31 mouse cellular contexts compared by ENCODE assay signal in the genomic region with DNA sequence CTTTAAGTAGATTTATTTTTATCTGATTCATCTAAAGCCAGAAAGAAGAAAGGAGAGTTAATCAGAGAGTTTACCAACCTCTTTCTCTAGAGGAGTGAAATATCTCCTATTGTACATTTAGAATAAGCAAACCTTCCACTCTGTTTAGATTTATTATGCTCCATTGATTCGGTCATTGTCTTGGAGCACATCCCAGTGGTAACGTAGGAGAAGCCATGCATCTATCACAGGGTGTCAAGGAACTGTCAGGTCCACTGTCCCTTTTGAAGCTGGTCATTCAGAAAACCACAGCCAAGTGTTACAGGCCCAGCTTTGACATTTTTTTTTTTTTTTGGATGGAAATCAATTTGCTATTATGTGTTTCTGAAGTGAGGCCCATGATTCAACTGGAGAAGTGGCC.
DNase-seq lines count a peak whose midpoint lies in the region; ATAC-seq and TF ChIP-seq lines count a peak whose summit lies in the region.
"Had no signal": no experiment of that assay in that cellular context is flagged by ENCODE, and none has a peak within 500 bp of the region (broad histone marks: within the 10 kb centered on the region; RNA-seq: fewer than 3 reads in every experiment).

No protein-coding gene starts in this region.

- no peak overlapping the region for H3K4me3 ChIP-seq in myocyte
- no peak overlapping the region for H3K4me3 ChIP-seq in hindbrain, embryonic 13.5 days
- H3K4me3 ChIP-seq: embryonic facial prominence, embryonic 10.5 days; embryonic facial prominence, embryonic 15.5 days; forebrain, embryonic 12.5 days; hindbrain, embryonic 12.5 days; megakaryocyte, embryonic 14.5 days; midbrain, embryonic 13.5 days had no signal

- 44% methylated on average over 2 of the region's 2 CpGs for WGBS in hindbrain, embryonic 13.5 days

- H3K4me1 ChIP-seq in hindbrain, embryonic 13.5 days (replicated peaks), result no peaks in the 10 kb centered on the region
- H3K4me1 ChIP-seq: embryonic facial prominence, embryonic 10.5 days; embryonic facial prominence, embryonic 15.5 days; forebrain, embryonic 12.5 days; hindbrain, embryonic 12.5 days; megakaryocyte, embryonic 14.5 days; midbrain, embryonic 13.5 days had no signal

- no peaks in the 10 kb centered on the region for H3K36me3 ChIP-seq in myocyte (ENCODE audit: control insufficient read depth, insufficient read depth)
- H3K36me3 ChIP-seq in hindbrain, embryonic 13.5 days, result no peaks in the 10 kb centered on the region
- H3K36me3 ChIP-seq: embryonic facial prominence, embryonic 10.5 days; embryonic facial prominence, embryonic 15.5 days; forebrain, embryonic 12.5 days; hindbrain, embryonic 12.5 days; midbrain, embryonic 13.5 days had no signal

- no peaks in the 10 kb centered on the region for H3K79me2 ChIP-seq in myocyte (ENCODE audit: control insufficient read depth, insufficient read depth)

- TF ChIP-seq POLR2A in myocyte (IDR thresholded peaks at IDR 0.05; ENCODE audit: insufficient read length, low read depth), result no peak

- no peak overlapping the region for H3K9ac ChIP-seq in hindbrain, embryonic 13.5 days
- H3K9ac ChIP-seq: embryonic facial prominence, embryonic 15.5 days; forebrain, embryonic 12.5 days; hindbrain, embryonic 12.5 days; liver, embryonic 14.5 days; midbrain, embryonic 13.5 days had no signal

- no peak overlapping the region for H3K27ac ChIP-seq in hindbrain, embryonic 13.5 days
- H3K27ac ChIP-seq: embryonic facial prominence, embryonic 10.5 days; embryonic facial prominence, embryonic 15.5 days; forebrain, embryonic 12.5 days; hindbrain, embryonic 12.5 days; liver, embryonic 14.5 days; midbrain, embryonic 13.5 days; stomach, postnatal 0 days had no signal

- H3K9me3 ChIP-seq in hindbrain, embryonic 13.5 days, result no peaks in the 10 kb centered on the region
- H3K9me3 ChIP-seq: embryonic facial prominence, embryonic 10.5 days; embryonic facial prominence, embryonic 15.5 days; forebrain, embryonic 12.5 days; hindbrain, embryonic 12.5 days; midbrain, embryonic 13.5 days had no signal

- no peak for ATAC-seq in hindbrain, embryonic 13.5 days (ENCODE audit: low FRiP score)
- ATAC-seq: CD4-positive, CD25-positive, alpha-beta regulatory T cell, adult 4 months; intestine, postnatal 0 days; midbrain, embryonic 13.5 days had no signal

- DNase-seq in adrenal gland, postnatal 36 days, result peak; percentile 4 to 8
- DNase-seq in adrenal gland, adult 8-10 months, result no peak
- peak; percentile 14 for DNase-seq in lung, postnatal 10 days
- DNase-seq in lung, postnatal 4 days, result no peak
- DNase-seq in retina, embryonic 14.5 days (ENCODE audit: low spot score), result peak; percentile 6
- DNase-seq: cerebellum, adult 11 months; cerebellum, adult 9-10 months; gastrocnemius, postnatal 14 days; heart, adult 11 months; heart, postnatal 36 days; kidney, adult 9 months; kidney, postnatal 14 days; liver; lung, adult 2 months; lung, postnatal 36 days; right cerebral cortex, postnatal 4 days; thymus, adult 2 months; thymus, postnatal 36 days had no signal

- H3K27me3 ChIP-seq in myocyte (ENCODE audit: control insufficient read depth, insufficient read depth, insufficient read length), result no peaks in the 10 kb centered on the region
- H3K27me3 ChIP-seq in hindbrain, embryonic 13.5 days, result no peaks in the 10 kb centered on the region
- H3K27me3 ChIP-seq: embryonic facial prominence, embryonic 15.5 days; forebrain, embryonic 12.5 days; hindbrain, embryonic 12.5 days; megakaryocyte, embryonic 14.5 days; midbrain, embryonic 13.5 days had no signal

- no peak overlapping the region for H3ac ChIP-seq in myocyte (ENCODE audit: control insufficient read depth, insufficient read length)

- peak overlapping the region; percentile 32 for H3K4me2 ChIP-seq in myocyte (ENCODE audit: low read depth)
- no peak overlapping the region for H3K4me2 ChIP-seq in hindbrain, embryonic 13.5 days
- H3K4me2 ChIP-seq: embryonic facial prominence, embryonic 15.5 days; forebrain, embryonic 12.5 days; heart, embryonic 11.5 days; hindbrain, embryonic 12.5 days; midbrain, embryonic 13.5 days had no signal

TF ChIP-seq in myocyte, 11 proteins besides CTCF, POLR2A, EP300 and RAD21:
- TF ChIP-seq POLR2AphosphoS2 (IDR thresholded peaks at IDR 0.05; ENCODE audit: insufficient read length, low read depth) (no peak), E2F4 (IDR thresholded peaks at IDR 0.05; ENCODE audit: insufficient read depth) (no peak), MAX (IDR thresholded peaks at IDR 0.05; ENCODE audit: low read depth) (no peak), REST (IDR thresholded peaks at IDR 0.05; ENCODE audit: insufficient read depth, insufficient read length) (no peak), TCF3 (IDR thresholded peaks at IDR 0.05; ENCODE audit: insufficient read length, low read depth) (no peak), CEBPB (IDR thresholded peaks at IDR 0.05; ENCODE audit: insufficient read depth, poor library complexity, severe bottlenecking) (no peak), SRF (IDR thresholded peaks at IDR 0.05; ENCODE audit: control insufficient read depth, insufficient read length, low read depth) (no peak), TCF12 (IDR thresholded peaks at IDR 0.05; ENCODE audit: insufficient read depth, poor library complexity, severe bottlenecking) (no peak), USF1 (IDR thresholded peaks at IDR 0.05; ENCODE audit: low read depth) (no peak), MYOG (IDR thresholded peaks at IDR 0.05; ENCODE audit: control insufficient read depth in 1 of 3, insufficient read depth in 1 of 3, insufficient read length in 2 of 3, low read depth in 2 of 3) (no peak), MYOD1 (IDR thresholded peaks at IDR 0.05; ENCODE audit: control insufficient read depth in 1 of 3, insufficient read length in 2 of 3, low read depth in 2 of 3) (no peak)

Comparison
In these comparisons a context has a peak if more than half of its experiments do, and no peak if none do; other contexts are left out.
1. DNase-seq: peak in adrenal gland, postnatal 36 days (2 of 2), lung, postnatal 10 days (single experiment) and retina, embryonic 14.5 days (single experiment); none in adrenal gland, adult 8-10 months (single experiment) and lung, postnatal 4 days (0 of 2).